Mouse (Mus musculus) erythroblast, embryonic 14.5 days (primary cell): ENCODE results near the gene Osbpl9. TPM values are rescaled to one million over a fixed set of nuclear protein-coding genes. Genes with fewer than 3 reads are reported as not detected.

ENCODE experiments used
- H3K27me3 ChIP-seq: 2 replicates; pipeline ENCODE4 v1.6.1; 2012; ENCODE audit warnings: inconsistent platforms; ENCODE audit not compliant: control insufficient read depth
- H3K36me3 ChIP-seq: 2 replicates; pipeline ENCODE4 v1.6.1; 2012; ENCODE audit warnings: mild to moderate bottlenecking, inconsistent platforms; ENCODE audit not compliant: control insufficient read depth
- H3K4me1 ChIP-seq: 2 replicates; pipeline ENCODE4 v1.6.1; 2012; ENCODE audit warnings: inconsistent platforms; ENCODE audit not compliant: control insufficient read depth
- H3K4me3 ChIP-seq: replicated peaks from 2 replicates; pipeline ENCODE3; 2012; ENCODE audit warnings: moderate library complexity, mild to moderate bottlenecking, inconsistent platforms
- H3K9me3 ChIP-seq: 2 replicates; pipeline ENCODE4 v1.6.1; 2012; ENCODE audit warnings: low read length, inconsistent platforms, mixed read lengths; ENCODE audit not compliant: control insufficient read depth
- GATA1 ChIP-seq: IDR thresholded peaks from 2 replicates; pipeline ENCODE4 v1.6.1; 2012; ENCODE audit warnings: low read length, inconsistent platforms, mixed read lengths
- TAL1 ChIP-seq: IDR thresholded peaks from 3 replicates; pipeline ENCODE4 v1.6.1; 2012; ENCODE audit warnings: low read length, inconsistent platforms, mixed read lengths
- polyA plus RNA-seq: library from polyadenylated mRNA; stranded (reverse); fragments of >175 nt; gene quantifications from 2 replicates; pipeline ENCODE4 v1.2.3, GENCODE M21; 2012

Osbpl9 gene
- polyA plus RNA-seq, 1 experiment: 0.47 TPM

DNA sequence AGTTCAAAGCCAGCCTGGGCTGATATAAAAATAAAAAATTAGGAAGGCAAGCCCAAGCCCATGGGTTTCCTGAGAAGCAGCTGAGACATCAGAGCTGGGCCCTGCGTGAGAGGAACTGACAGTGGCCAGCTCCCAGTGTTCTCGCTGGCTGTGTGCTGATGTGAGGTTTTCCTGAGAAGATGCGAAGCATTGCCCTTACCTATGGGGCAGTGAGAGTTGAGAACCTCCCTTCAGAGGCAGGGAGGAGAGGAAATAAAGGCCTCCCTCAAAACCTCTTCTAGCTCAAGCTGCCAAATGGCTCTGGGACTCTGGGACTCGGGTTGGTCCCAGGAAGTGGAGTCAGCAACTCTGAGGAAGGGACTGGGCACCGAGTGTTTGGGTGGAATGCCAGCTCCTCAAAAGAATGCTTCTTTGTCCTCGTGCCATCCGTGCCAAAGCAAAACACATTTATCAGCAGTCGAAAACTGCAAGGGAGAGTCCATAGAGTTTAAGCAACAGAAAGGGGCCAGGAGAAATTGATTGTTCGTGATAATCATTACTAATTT, 32.8 kb upstream of the Osbpl9 start:
- TF ChIP-seq GATA1 (no peak), TAL1 (no peak)
- Histone ChIP-seq H3K9me3 (no peaks in the 10 kb centered on the region), H3K36me3 (no peaks in the 10 kb centered on the region), H3K4me1 (no peaks in the 10 kb centered on the region), H3K27me3 (no peaks in the 10 kb centered on the region), H3K4me3 (no peak overlapping the region)

DNA sequence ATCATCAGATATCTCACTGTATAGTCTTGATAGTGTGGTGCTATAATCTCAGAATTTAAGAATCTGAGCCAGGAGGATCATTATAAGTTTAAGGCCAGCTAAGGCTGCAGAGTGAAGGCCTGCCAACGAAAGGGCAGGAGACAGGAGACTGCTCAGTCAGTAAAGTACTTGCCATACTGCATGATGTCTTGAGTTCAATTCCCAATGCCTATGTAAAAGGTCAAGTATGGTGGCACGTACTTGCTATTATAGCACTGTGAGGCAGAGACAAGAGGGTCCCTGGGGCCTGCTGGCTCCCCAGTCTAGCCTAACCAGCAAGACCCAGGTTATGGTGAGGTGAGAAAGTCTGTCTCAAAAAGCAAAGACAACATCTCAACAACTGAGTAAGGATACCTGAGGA, 32.1 kb upstream of the Osbpl9 start, which contains the start of gene Calr4:
TSS of gene Calr4 (plus strand) at position 301 of the 400 bp plus-strand sequence.
- TF ChIP-seq GATA1 (no peak), TAL1 (no peak)
- no peaks in the 10 kb centered on the region for H3K9me3 ChIP-seq
- H3K4me1 ChIP-seq: no peaks in the 10 kb centered on the region
- no peaks in the 10 kb centered on the region for H3K36me3 ChIP-seq
- H3K27me3 ChIP-seq: no peaks in the 10 kb centered on the region
- no peak within 1 kb of the TSS for H3K4me3 ChIP-seq

DNA sequence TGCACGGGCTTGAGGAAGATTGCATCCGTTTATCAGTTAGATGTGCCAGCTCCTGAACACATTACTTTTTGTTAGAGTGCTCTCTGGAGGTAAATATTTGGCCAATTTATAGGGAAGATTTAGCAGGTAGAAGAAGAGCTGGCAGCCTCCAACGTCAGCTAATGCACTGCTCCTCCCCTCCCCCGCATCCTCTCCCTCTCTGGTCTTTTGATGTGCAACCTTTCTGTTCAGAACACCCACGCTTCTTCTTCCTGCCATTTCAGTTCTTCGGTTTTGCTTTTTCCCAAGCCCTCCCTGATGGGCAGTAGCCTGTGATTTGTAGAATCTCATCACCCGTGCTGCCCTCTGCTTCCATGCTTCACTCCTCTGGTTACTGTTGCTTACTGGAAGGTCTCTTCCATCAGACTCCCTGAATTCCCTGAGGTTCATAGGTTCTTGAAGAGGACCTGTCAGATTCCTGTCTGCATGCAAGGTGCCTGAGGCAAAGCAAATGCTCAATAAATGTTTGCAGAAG, 27.8 kb upstream of the Osbpl9 start:
- TF ChIP-seq GATA1 (no peak), TAL1 (no peak)
- no peak overlapping the region for H3K4me3 ChIP-seq
- H3K27me3 ChIP-seq: no peaks in the 10 kb centered on the region
- no peaks in the 10 kb centered on the region for H3K36me3 ChIP-seq
- no peaks in the 10 kb centered on the region for H3K4me1 ChIP-seq
- H3K9me3 ChIP-seq: no peaks in the 10 kb centered on the region

DNA sequence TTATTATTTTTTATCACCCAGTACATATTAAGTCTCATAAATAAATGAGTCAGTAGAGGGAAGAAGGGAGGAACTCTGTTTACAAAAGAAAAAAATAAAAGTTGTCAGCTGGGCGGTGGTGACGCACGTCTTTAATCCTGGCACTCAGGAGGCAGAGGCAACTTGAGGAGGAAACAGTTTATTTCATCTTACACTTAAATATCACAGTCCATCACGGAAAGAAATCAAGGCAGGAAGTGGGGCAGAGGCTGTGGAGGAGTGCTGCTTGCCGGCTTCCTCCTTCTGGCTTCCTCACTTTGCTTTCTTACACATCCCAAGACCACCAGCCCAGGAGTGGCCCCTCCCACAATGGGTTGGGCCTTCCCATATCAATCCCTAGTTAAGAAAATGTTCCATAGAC, 24.0 kb upstream of the Osbpl9 start:
- no peaks in the 10 kb centered on the region for H3K36me3 ChIP-seq
- no peaks in the 10 kb centered on the region for H3K9me3 ChIP-seq
- TF ChIP-seq GATA1 (no peak), TAL1 (no peak)
- no peak overlapping the region for H3K4me3 ChIP-seq
- no peaks in the 10 kb centered on the region for H3K4me1 ChIP-seq
- no peaks in the 10 kb centered on the region for H3K27me3 ChIP-seq

DNA sequence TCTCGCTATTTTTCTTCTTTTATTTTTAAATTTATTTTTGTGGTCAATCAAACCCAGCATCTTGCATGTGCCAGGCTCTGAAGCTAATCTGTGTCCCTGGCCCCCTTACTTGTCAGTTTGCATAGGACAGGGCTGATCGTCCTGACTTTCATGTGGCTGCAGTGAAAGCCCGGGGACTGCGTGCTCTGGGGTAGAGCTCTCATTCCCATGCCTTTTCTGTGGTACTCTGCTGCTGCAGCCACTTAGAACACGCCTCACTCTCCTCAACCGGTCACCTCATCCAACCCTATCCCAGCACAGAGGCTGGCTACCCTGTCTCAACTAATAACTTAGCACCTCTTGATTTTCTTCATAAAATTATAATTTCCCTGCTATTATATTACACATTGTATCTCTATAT, 23.5 kb upstream of the Osbpl9 start:
- H3K36me3 ChIP-seq: no peaks in the 10 kb centered on the region
- TF ChIP-seq TAL1 (no peak), GATA1 (no peak)

DNA sequence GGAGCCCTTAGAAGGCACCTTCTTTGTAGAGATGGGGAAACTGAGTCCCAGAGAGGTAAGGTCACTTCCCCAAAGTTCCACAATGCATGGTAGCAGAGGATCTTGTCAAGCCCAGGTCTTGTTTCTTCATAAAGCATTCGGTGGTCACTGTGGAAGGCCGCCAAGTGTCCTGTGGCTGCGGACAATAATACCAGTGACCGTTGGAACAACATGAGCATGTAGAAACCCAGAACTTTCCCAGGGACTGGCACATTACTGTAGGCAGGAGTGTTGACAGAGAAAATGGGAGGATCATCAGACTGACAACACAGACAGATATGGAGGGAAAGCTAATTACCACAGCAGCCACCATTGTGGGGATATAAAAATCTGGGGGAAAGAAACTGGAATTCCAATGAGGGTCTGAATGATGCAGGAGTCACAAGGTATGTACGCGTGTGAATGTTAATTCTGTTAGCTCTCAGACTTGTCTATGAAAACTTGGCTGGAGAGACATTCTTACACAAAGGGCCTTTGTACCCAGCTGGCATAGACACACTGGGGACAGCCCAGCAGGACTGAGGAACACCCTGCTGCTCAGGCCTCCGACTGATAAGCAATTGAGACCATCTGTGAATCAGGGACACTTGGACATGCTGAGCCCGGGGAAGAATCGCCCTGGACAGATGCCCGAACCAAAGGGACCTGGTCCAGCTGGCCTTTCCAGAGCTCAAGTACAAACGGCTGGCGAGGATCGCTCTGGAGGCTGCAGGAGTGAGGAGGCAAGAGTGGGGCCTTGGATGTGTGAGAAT, 22.9 kb upstream of the Osbpl9 start:
- Histone ChIP-seq H3K27me3 (no peaks in the 10 kb centered on the region), H3K4me3 (no peak overlapping the region), H3K36me3 (no peaks in the 10 kb centered on the region), H3K4me1 (no peaks in the 10 kb centered on the region), H3K9me3 (no peaks in the 10 kb centered on the region)
- TF ChIP-seq TAL1: no peak
- TF ChIP-seq GATA1: no peak

More for the DNA sequence above, 23.5 kb upstream of the Osbpl9 start:
- Histone ChIP-seq H3K27me3 (no peaks in the 10 kb centered on the region), H3K4me3 (no peak overlapping the region), H3K4me1 (no peaks in the 10 kb centered on the region), H3K9me3 (no peaks in the 10 kb centered on the region)

DNA sequence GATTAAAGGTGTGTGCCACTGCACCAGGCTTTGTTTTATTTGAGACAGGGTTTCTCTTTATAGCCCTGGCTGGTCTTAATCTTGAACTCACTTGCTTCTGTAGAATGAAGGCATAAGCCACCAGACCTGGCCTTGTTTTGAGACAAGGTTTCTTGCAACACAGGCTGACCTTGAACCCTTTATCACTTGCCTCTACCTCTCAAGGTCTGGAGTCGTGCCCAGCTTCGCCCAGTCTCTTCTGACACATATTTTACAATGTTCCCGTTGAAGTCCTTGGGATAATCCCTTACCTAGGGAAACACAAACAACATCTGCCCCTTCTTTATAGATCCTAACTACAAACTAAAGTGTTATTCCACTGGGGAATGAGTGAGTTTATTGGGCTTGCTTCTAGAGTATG, 19.9 kb upstream of the Osbpl9 start:
- no peaks in the 10 kb centered on the region for H3K36me3 ChIP-seq
- no peaks in the 10 kb centered on the region for H3K4me1 ChIP-seq
- H3K27me3 ChIP-seq: no peaks in the 10 kb centered on the region
- TF ChIP-seq GATA1 (no peak), TAL1 (no peak)
- H3K9me3 ChIP-seq: no peaks in the 10 kb centered on the region
- H3K4me3 ChIP-seq: no peak overlapping the region

DNA sequence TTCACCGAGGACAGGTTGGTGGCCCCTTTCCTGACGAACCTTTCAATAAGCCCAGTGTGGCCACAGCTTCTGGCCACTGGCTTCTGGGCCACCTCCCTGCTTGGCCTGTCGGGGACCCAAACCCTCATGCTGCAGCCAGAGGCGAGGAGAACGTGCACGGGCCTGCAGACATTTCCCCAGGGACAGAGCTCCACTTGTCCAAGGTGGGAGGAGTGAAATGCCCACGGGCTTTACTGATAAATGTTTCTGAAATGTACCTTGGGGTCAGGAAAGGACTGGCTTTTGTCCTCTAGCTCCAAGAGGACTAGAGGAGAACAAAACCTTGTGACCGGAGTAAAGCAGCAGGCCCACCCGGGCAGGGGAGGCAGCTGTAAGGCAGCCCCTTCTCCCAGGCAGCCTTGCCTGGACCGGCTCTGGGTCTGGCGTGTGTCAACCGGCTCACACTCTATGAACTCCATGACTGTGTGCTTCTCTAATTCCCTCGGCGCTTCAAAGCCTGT, 18.4 kb upstream of the Osbpl9 start:
- Histone ChIP-seq H3K4me3 (no peak overlapping the region), H3K36me3 (no peaks in the 10 kb centered on the region)

DNA sequence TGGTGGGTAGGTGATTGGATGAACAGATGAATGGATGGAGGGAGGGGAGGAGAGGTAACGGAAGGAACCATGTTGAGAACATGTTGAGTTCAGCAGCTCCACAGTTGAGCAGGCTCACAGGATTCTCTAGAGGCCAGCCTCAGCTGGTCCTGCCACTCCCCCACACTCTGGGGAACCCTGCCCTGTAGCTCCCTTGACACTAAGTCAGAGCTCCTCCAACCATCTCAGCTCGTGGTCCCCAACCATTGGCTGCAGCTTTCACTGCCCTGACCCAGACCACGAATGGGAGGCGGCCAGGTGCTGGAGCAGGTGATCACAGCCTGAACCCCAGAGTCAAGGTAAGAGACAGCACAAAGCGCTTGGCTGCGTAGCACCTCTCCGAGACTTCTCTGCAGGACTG, 15.9 kb upstream of the Osbpl9 start:
- Histone ChIP-seq H3K27me3 (no peaks in the 10 kb centered on the region), H3K4me1 (no peaks in the 10 kb centered on the region), H3K36me3 (no peaks in the 10 kb centered on the region), H3K4me3 (no peak overlapping the region), H3K9me3 (no peaks in the 10 kb centered on the region)
- no peak for TF ChIP-seq GATA1
- no peak for TF ChIP-seq TAL1

More for the DNA sequence above, 18.4 kb upstream of the Osbpl9 start:
- Histone ChIP-seq H3K4me1 (no peaks in the 10 kb centered on the region), H3K27me3 (no peaks in the 10 kb centered on the region), H3K9me3 (no peaks in the 10 kb centered on the region)
- TF ChIP-seq GATA1 (no peak), TAL1 (no peak)
